Mouse (Mus musculus) erythroblast, embryonic 14.5 days (primary cell): ENCODE results near the gene Dnaic1.

Experiments used
- GATA1 ChIP-seq: IDR thresholded peaks from 2 replicates; pipeline ENCODE4 v1.6.1; 2012; ENCODE audit warnings: low read length, inconsistent platforms, mixed read lengths
- TAL1 ChIP-seq: IDR thresholded peaks from 3 replicates; pipeline ENCODE4 v1.6.1; 2012; ENCODE audit warnings: low read length, inconsistent platforms, mixed read lengths

DNA sequence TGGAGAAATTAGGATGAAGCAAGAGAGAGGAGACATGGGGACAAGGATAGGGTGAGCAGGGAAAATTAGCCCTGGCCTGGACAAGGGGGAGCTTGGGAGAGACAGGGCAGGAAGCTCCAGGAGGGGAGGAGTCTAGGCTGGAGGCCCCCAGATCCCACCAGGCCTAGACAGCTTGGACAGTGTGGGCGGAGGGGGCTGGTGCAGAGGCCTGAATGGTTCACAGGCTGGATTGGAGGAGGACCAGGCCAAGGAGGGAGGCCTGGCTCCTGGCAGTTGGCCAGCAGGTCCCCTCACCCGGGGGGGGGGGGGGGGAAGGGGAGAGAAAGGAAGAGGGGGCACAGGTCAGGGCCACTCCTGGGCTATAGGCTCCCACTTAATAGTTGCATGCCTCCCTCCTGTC is 109.7 kb downstream of the Dnaic1 start:
- TF ChIP-seq GATA1 (no peak), TAL1 (no peak)
